Mouse (Mus musculus) MEL (cell line): ENCODE measurements at regions not wholly inside any gene's neighbourhood (a gene's known extent, or its start where the extent isn't known, plus 50 kb on each side); places are given as distances from the start of the nearest gene placed in this dataset.

ENCODE experiments used
- DNase-seq: peaks from one replicate; pipeline ENCODE4 v3.0.0; 2011; ENCODE audit warnings: low read depth, low spot score
- H3K27ac ChIP-seq: 2 replicates; pipeline ENCODE4 v1.5.1; 2012; ENCODE audit warnings: low read depth, mild to moderate bottlenecking, control low read depth, low read length, moderate library complexity; ENCODE audit not compliant: control insufficient read depth
- H3K27me3 ChIP-seq, 2 experiments: fragments of 150-350 bp in 1 of 2; sonication (generic) in 1 of 2; 2 replicates each; pipeline ENCODE4 v1.6.1; 2012; ENCODE audit warnings: low read length in 2 of 2, mild to moderate bottlenecking in 2 of 2, improper control_type of control experiment in 1 of 2, moderate library complexity in 1 of 2; ENCODE audit not compliant: insufficient read depth in 2 of 2, control insufficient read depth in 1 of 2
- H3K36me3 ChIP-seq, 2 experiments: 2 replicates each; pipeline ENCODE4 v1.6.1; 2012 to 2014; ENCODE audit warnings: low read length in 2 of 2, improper control_type of control experiment in 1 of 2, inconsistent platforms in 1 of 2, mild to moderate bottlenecking in 1 of 2; ENCODE audit not compliant: insufficient read depth in 2 of 2, control insufficient read depth in 1 of 2
- H3K4me1 ChIP-seq, 2 experiments: fragments of 150-350 bp in 1 of 2; sonication (generic) in 1 of 2; 2 replicates each; pipeline ENCODE4 v1.6.1; 2012; ENCODE audit warnings: low read length in 2 of 2, improper control_type of control experiment in 1 of 2, mild to moderate bottlenecking in 1 of 2; ENCODE audit not compliant: insufficient read depth in 2 of 2, control insufficient read depth in 1 of 2
- H3K4me3 ChIP-seq, 2 experiments: fragments of 150-350 bp in 1 of 2; sonication (generic) in 1 of 2; 2 replicates each; pipeline ENCODE4 v1.5.1; 2012; ENCODE audit warnings: low read depth in 2 of 2, low read length in 2 of 2, mild to moderate bottlenecking in 2 of 2, moderate library complexity in 2 of 2, control low read depth in 1 of 2, improper control_type of control experiment in 1 of 2; ENCODE audit not compliant: control insufficient read depth in 1 of 2, insufficient read depth in 1 of 2
- H3K79me2 ChIP-seq: 2 replicates; pipeline ENCODE4 v1.6.1; 2012; ENCODE audit warnings: mild to moderate bottlenecking, low read length, moderate library complexity; ENCODE audit not compliant: control insufficient read depth, poor library complexity, insufficient read depth
- H3K9ac ChIP-seq: 2 replicates; pipeline ENCODE4 v1.6.1; 2012; ENCODE audit warnings: low read depth, mild to moderate bottlenecking, control low read depth, low read length, moderate library complexity; ENCODE audit not compliant: control insufficient read depth, poor library complexity, severe bottlenecking
- H3K9me3 ChIP-seq: fragments of 150-350 bp; sonication (generic); replicated peaks from 2 replicates; pipeline ENCODE4 v1.6.1; 2012; ENCODE audit warnings: mild to moderate bottlenecking, low read length, improper control_type of control experiment, moderate library complexity; ENCODE audit not compliant: insufficient read depth
- BHLHE40 ChIP-seq: IDR thresholded peaks from 2 replicates; pipeline ENCODE4 v1.6.1; 2012; ENCODE audit warnings: low read depth, mild to moderate bottlenecking, inconsistent platforms, low read length, improper control_type of control experiment, borderline replicate concordance
- CHD2 ChIP-seq: IDR thresholded peaks from 2 replicates; pipeline ENCODE4 v1.6.1; 2011; ENCODE audit warnings: low read length, improper control_type of control experiment
- CTCF ChIP-seq, 3 experiments: IDR thresholded peaks in 2 of 3; conservative IDR thresholded peaks in 1 of 3; 2 replicates each; pipeline ENCODE4 v1.5.1; 2011 to 2012; ENCODE audit warnings: low read length in 3 of 3, low read depth in 2 of 3, mild to moderate bottlenecking in 2 of 3, improper control_type of control experiment in 1 of 3, inconsistent platforms in 1 of 3, mixed read lengths in 1 of 3, moderate library complexity in 1 of 3; ENCODE audit not compliant: control insufficient read depth in 1 of 3, insufficient read depth in 1 of 3, poor library complexity in 1 of 3, severe bottlenecking in 1 of 3
- E2F4 ChIP-seq: IDR thresholded peaks from 2 replicates; pipeline ENCODE4 v1.6.1; 2011; ENCODE audit warnings: low read depth, low read length, improper control_type of control experiment, borderline replicate concordance
- EP300 ChIP-seq, 2 experiments: IDR thresholded peaks; 2 replicates each; pipeline ENCODE4 v1.6.1; 2011; ENCODE audit warnings: improper control_type of control experiment in 2 of 2, low read length in 2 of 2, low read depth in 1 of 2, mild to moderate bottlenecking in 1 of 2
- GATA1 ChIP-seq: IDR thresholded peaks from 2 replicates; pipeline ENCODE4 v1.6.1; 2011; ENCODE audit warnings: low read depth, low read length, improper control_type of control experiment
- JUND ChIP-seq: IDR thresholded peaks from 2 replicates; pipeline ENCODE4 v1.6.1; 2011; ENCODE audit warnings: low read depth, mild to moderate bottlenecking, improper control_type of control experiment, low read length
- KAT2A ChIP-seq: conservative IDR thresholded peaks from 2 replicates; pipeline ENCODE4 v1.6.1; 2012; ENCODE audit warnings: low read depth, low read length, improper control_type of control experiment, inconsistent platforms
- MAFK ChIP-seq: IDR thresholded peaks from 2 replicates; pipeline ENCODE4 v1.6.1; 2011; ENCODE audit warnings: low read depth, mild to moderate bottlenecking, low read length, improper control_type of control experiment, borderline replicate concordance
- MAZ ChIP-seq: IDR thresholded peaks from 2 replicates; pipeline ENCODE4 v1.6.1; 2012; ENCODE audit warnings: low read depth, mild to moderate bottlenecking, inconsistent platforms, low read length, improper control_type of control experiment
- MEF2A ChIP-seq: IDR thresholded peaks from 2 replicates; pipeline ENCODE4 v1.6.1; 2014; ENCODE audit warnings: low read depth, mild to moderate bottlenecking, inconsistent platforms, low read length, improper control_type of control experiment; ENCODE audit not compliant: poor library complexity, insufficient replicate concordance, severe bottlenecking; ENCODE audit errors: extremely low read depth
- MYB ChIP-seq: IDR thresholded peaks from 2 replicates; pipeline ENCODE4 v1.6.1; 2011; ENCODE audit warnings: mild to moderate bottlenecking, low read depth, low read length, improper control_type of control experiment
- NELFE ChIP-seq: IDR thresholded peaks from 2 replicates; pipeline ENCODE4 v1.6.1; 2011; ENCODE audit warnings: low read depth, low read length, improper control_type of control experiment
- RAD21 ChIP-seq: IDR thresholded peaks from 2 replicates; pipeline ENCODE4 v1.6.1; 2011; ENCODE audit warnings: mild to moderate bottlenecking, low read depth, low read length, improper control_type of control experiment
- RCOR1 ChIP-seq: IDR thresholded peaks from 2 replicates; pipeline ENCODE4 v1.6.1; 2012; ENCODE audit warnings: low read depth, mild to moderate bottlenecking, inconsistent platforms, low read length, improper control_type of control experiment
- SIN3A ChIP-seq: IDR thresholded peaks from 2 replicates; pipeline ENCODE4 v1.6.1; 2012; ENCODE audit warnings: low read length, improper control_type of control experiment, inconsistent platforms
- SMC3 ChIP-seq: IDR thresholded peaks from 2 replicates; pipeline ENCODE4 v1.6.1; 2011; ENCODE audit warnings: low read depth, low read length, improper control_type of control experiment
- TBP ChIP-seq: IDR thresholded peaks from 2 replicates; pipeline ENCODE4 v1.8.0; 2011; ENCODE audit warnings: low read depth, low read length, improper control_type of control experiment
- TCF12 ChIP-seq: IDR thresholded peaks from 2 replicates; pipeline ENCODE4 v1.6.1; 2014; ENCODE audit warnings: low read depth, mild to moderate bottlenecking, inconsistent platforms, low read length, improper control_type of control experiment, moderate library complexity
- UBTF ChIP-seq: IDR thresholded peaks from 2 replicates; pipeline ENCODE4 v1.6.1; 2012; ENCODE audit warnings: low read depth, mild to moderate bottlenecking, inconsistent platforms, low read length, improper control_type of control experiment, moderate library complexity, borderline replicate concordance; ENCODE audit not compliant: insufficient read depth
- USF2 ChIP-seq, 2 experiments: IDR thresholded peaks; 2 replicates each; pipeline ENCODE4 v1.6.1; 2011 to 2012; ENCODE audit warnings: improper control_type of control experiment in 2 of 2, low read length in 2 of 2, borderline replicate concordance in 1 of 2, inconsistent platforms in 1 of 2, low read depth in 1 of 2, mild to moderate bottlenecking in 1 of 2; ENCODE audit not compliant: insufficient read depth in 1 of 2
- ZC3H11A ChIP-seq: IDR thresholded peaks from 2 replicates; pipeline ENCODE4 v1.6.1; 2012; ENCODE audit warnings: low read depth, mild to moderate bottlenecking, inconsistent platforms, low read length, improper control_type of control experiment
- ZMIZ1 ChIP-seq: IDR thresholded peaks from 2 replicates; pipeline ENCODE4 v1.6.1; 2012; ENCODE audit warnings: low read depth, mild to moderate bottlenecking, inconsistent platforms, low read length, improper control_type of control experiment, moderate library complexity

DNA sequence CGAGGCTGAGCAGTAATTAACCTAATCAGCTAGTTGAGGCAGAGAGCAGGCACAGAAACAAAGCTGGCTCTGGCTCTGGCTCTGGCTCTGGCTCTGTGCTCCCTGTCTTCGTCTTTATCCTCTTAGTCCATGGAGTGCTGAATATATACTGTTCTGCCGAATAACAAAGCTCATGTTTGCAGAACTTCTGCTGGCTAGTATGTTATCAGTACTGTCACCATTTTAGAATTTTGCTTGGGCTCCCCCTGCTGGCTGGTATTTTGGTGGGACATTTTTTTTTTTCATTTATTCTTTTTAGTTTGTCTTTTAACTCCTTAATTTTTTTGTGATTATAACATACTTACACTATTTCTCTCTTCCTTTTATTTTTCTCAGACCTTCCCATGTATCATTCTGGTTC, 77.8 kb upstream of the Slc39a10 start (continued):
- TF ChIP-seq MAFK = no peak
- no peak for TF ChIP-seq CHD2
- no peak for TF ChIP-seq TBP
- TF ChIP-seq RCOR1 = no peak
- TF ChIP-seq KAT2A = no peak
- TF ChIP-seq MAZ = no peak
- TF ChIP-seq BHLHE40 = no peak
- no peak for TF ChIP-seq JUND
- no peak for TF ChIP-seq TCF12

DNA sequence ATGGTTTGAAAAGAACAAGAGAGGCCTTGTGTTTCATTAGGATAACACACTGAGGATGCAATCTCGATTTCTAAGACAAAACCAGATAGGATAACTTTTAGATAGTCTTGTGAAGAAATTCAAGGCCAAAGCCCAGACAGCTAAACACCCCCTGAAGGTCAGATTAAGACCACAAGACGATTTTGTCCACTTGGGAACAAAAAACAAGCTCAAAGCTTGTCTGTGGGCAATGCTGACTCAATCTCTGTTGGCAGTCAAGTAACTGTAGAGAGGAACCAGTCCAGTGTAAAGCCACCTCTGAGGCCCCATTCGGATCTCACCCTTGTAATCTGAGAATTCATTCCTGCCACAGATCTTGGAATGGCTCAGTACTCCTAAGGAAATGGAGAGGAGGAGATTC, 75.7 kb upstream of the Slc39a10 start:
- no peaks in the 10 kb centered on the region for H3K27me3 ChIP-seq
- no peaks in the 10 kb centered on the region for H3K4me1 ChIP-seq
- no peak overlapping the region for H3K4me3 ChIP-seq
- H3K36me3 ChIP-seq = no peaks in the 10 kb centered on the region
- DNase-seq = no peak
- TF ChIP-seq SIN3A (no peak), TBP (no peak), UBTF (no peak), CTCF (IDR thresholded peaks at IDR 0.05 in 2 of 3, conservative IDR thresholded peaks at IDR 0.05 in 1 of 3; ENCODE audit: control insufficient read depth in 1 of 3, insufficient read depth in 1 of 3, low read depth in 2 of 3, low read length in 3 of 3, poor library complexity in 1 of 3, severe bottlenecking in 1 of 3) (no peak), JUND (no peak), BHLHE40 (no peak), NELFE (no peak), USF2 (IDR thresholded peaks at IDR 0.05; ENCODE audit: borderline replicate concordance in 1 of 2, insufficient read depth in 1 of 2, low read depth in 1 of 2, low read length in 2 of 2) (no peak), E2F4 (no peak), EP300 (IDR thresholded peaks at IDR 0.05; ENCODE audit: low read depth in 1 of 2, low read length in 2 of 2) (no peak), GATA1 (no peak), MAZ (no peak), TCF12 (no peak), ZC3H11A (no peak), MEF2A (no peak), SMC3 (no peak), ZMIZ1 (no peak), RAD21 (no peak), MYB (no peak)
- H3K79me2 ChIP-seq = no peaks in the 10 kb centered on the region
- H3K9me3 ChIP-seq = no peaks in the 10 kb centered on the region
- no peak overlapping the region for H3K27ac ChIP-seq
- H3K9ac ChIP-seq = no peak overlapping the region
